Mouse (Mus musculus) ovary, postnatal 14 days (tissue): ENCODE results near the gene Gm26602.

Source experiments
- DNase-seq: peaks from one replicate; pipeline ENCODE4 v3.0.0; 2022; ENCODE audit warnings: low spot score

Gm26602 gene

GRCm38 (mm10) chr10:79886054-79886453, 24.6 kb upstream of the Gm26602 start, which contains the start of gene Elane:
Gene Elane (plus strand): TSS chr10:79886247.
- no peak for DNase-seq

DNA sequence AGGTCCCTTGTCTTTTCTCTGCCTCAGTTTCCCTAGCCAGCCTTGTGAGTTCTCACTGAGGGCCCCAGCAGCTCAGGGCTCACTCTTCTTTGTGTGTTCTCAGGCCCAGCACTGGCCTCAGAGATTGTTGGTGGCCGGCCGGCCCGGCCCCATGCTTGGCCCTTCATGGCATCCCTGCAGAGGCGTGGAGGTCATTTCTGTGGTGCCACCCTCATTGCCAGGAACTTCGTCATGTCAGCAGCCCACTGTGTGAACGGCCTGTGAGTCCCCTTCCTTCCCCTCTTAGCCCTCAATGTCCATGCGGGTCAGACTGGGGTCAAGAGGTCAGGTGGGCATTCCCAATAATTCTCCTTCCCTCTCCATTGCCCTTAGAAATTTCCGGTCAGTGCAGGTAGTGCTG, 24.0 kb upstream of the Gm26602 start:
- no peak for DNase-seq

DNA sequence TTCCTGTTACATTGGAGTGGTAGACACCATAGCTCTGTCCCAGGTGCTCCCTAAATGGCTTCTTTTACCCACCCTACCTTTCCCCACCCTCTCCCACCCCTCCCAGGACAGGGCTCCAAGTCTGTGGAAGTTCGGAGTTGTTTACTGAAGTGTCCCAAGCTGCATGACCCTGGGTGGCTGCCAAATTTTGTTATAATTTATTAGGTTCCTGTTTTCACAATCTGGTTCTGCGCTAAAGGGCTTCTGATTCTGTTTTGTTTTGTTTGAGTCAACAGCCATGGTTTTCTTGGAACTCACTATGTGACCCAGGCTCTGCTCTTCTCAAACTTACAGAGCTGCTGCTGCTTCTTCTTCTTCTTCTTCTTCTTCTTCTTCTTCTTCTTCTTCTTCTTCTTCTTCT, 21.3 kb upstream of the Gm26602 start:
- DNase-seq: no peak

GRCm38 (mm10) chr10:79890670-79891069, 20.0 kb upstream of the Gm26602 start, which contains the start of gene Cfd:
Gene Cfd (plus strand): TSS chr10:79890853.
- no peak for DNase-seq

DNA sequence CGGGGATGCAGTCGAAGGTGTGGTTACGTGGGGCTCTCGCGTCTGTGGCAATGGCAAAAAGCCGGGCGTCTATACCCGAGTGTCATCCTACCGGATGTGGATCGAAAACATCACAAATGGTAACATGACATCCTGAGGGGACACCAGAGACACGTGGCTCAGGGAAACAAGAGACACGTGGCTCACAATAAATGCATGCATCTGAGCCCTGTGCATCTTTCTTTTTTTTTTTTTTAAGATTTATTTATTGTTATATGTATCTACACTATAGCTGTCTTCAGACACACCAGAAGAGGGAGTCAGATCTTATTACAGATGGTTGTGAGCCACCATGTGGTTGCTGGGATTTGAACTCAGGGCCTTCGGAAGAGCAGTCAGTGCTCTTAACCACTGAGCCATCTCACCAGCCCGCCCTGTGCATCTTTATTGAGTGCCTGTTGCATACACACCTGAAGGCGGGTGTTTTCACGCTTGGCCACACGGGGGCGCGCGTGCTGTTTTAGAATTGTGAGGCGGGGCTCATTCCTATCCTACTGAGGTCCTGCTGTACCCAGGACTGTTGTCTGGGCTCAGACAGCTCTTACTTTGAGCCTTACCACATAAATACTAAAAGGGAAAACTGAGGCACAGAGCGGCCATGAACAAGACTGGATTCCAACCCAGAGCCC, 18.1 kb upstream of the Gm26602 start:
- DNase-seq: peak; percentile 75

DNA sequence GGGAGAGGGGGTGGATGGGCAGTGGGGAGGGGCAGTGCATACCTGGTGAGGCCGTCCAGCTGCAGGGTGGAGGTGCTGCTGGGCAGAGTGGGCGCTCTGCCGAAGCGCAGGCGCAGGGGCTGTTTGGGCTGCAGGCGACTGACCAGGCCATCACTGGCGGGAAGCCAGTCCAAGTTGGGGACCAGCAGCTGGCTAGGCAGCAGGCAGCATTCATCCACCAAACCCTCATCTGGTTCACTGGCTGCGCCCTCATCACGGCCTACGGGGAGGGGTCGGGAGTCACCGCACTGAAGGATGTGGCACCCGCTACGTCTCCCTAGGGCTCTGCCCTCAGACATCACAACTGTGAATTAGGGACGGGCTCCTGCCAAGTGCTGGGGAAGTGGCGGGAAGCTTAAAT, 14.3 kb upstream of the Gm26602 start:
- DNase-seq: no peak

- no peak for DNase-seq
These were observed 13.8 kb upstream of the Gm26602 start for GRCm38 (mm10) chr10:79896814-79897213.

GRCm38 (mm10) chr10:79897316-79898245, 13.1 kb upstream of the Gm26602 start:
- no peak for DNase-seq

GRCm38 (mm10) chr10:79900951-79901410, 9.7 kb upstream of the Gm26602 start:
- no peak for DNase-seq

DNA sequence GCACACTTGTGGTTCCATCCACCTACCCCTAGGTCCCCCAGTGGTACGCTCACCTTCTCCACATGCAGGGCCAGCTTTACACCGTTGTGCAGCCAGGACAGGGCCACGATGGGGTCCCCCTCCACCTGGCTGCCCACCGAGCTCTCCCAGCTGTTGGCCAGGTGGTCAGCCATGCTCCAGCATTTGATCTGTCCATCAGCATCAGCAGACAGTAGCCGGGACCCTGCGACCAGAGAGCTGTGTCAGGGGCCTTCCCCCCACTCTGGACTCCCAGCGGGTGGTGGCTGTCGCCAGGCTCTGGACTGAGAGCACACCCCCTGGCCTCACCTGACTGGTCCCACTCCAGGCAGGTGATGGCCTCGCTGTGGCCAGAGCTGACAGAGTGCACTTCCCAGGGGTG, 3.9 kb upstream of the Gm26602 start:
- no peak for DNase-seq

GRCm38 (mm10) chr10:79907415-79907814, 3.2 kb upstream of the Gm26602 start:
- no peak for DNase-seq

DNA sequence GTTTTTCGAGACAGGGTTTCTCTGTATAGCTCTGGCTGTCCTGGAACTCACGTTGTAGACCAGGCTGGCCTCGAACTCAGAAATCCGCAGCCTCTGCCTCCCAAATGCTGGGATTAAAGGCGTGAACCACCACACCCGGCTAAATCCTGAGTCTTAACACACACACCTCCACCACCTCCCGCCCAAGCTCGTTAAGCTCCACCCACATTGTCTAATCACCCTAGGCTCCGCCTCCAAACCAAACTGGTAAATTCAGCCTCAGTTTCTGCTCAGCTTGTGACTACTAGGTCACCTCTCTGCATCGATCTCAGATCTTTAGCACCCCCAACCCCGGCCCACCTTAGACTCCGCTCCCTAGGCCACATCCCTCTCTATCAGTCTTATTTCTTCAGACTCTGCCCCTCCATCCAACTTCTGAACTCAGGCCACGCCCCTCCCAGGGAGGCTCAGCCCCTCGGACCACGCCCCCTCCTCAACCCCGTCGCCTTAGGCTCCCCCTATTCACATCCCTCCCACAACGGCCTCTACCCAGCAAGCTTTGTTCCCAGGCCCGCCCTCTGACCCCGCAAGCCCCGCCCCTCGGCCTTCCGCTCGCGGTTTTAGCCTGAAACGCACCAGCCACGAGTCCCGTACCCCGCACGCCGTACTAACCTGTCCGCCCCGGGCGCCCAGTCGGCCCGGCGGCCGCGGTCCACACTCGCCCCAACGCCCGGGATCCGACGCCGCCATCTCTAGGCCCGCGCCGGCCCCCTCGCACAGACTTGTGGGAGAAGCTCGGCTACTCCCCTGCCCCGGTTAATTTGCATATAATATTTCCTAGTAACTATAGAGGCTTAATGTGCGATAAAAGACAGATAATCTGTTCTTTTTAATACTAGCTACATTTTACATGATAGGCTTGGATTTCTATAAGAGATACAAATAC, 2.2 kb upstream of the Gm26602 start, which contains the start of gene Med16:
Gene Med16, minus strand, starts transcription at position 757 of the 925 bp plus-strand sequence.
- DNase-seq: peak; percentile 90

- no peak for DNase-seq
These were observed 1.3 kb upstream of the Gm26602 start for GRCm38 (mm10) chr10:79909092-79909922.

DNA sequence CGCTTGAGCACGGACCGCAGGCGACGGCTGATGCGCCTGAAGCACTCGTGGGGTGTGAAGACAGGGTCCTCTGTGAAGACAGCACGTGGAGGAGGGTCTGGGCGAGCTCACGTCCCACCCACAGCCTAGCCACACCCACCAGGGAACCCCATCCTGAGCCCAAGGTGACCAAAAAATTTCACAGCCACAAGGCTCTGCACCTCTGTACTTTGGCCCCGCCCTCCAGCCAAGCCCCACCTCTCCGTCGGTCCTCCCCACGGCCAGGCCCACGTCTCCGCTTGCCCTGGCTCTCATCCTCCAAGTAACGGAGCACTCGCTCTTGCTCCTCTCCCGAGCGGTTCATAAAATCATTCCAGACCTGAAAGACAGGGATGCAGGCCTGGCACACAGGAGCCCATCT, 1.8 kb downstream of the Gm26602 start:
- DNase-seq: no peak

DNA sequence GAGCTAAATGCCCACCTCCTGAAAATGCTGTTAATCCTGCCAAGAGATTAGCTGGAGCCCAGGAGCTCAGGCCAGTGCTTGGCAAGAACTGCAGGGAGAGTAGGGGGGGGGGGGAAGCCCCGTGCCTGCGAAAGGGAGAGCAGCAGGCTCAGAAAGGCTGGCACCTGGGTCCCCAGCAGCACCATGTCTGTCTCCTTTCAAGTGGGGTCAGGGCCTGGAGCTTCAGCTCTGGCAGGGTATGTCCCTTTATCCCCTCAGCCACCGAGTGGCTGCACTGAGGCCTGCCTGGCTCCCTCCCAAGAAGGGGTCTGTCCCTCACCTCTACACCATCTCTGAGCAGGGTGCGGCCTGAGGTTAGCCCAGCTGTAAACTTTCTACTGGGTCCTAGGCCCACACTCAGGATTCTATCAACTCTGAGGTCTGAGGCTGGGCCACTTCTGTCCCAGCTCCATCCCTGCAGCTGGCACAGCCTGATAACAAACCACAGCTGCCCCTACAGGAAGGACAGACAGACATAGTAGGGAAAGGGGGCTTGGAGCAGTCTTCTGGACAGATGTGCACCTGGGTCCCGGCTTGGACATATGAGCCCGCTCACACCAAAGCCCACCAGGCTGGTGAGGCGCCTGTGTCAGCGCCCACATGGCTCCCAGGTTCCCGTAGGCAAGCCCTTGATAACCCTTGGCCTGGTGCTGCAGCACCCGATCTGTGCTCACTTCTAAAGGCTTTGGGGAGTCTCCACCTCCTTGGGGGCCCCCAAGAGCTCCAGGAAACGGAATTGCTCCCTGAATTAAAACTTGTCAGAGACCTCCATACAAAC, 3.7 kb downstream of the Gm26602 start:
- no peak for DNase-seq

DNA sequence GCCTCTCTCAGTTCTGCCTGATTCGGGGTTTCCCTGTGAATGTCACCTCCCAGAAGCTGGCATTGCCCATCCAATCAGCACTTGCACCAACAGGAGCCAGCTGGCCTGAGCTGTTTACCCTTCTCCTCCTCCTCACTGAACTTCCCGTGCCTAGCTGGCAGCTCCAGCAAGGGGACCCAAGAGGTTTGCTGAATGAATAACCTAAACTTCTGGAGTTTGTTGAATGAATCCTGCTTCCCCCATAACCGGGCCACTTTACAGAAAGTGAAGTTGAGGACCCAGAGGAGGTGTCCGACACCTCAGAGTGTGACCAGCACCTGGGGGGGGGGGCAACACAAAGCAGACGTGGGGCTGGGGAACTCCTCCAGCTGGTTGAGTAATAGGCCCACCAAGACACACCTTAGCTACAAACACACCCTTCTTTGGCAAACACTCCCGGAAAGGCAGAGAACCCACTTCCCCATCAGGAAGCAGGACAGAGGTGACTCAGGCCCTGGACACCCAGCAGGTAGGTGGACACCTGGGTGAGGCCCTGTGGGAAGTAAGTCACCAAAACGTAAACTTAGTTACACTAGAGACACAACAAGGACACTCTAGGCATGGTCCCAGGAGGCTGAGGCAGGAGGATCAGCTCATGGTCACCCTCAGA, 4.4 kb downstream of the Gm26602 start:
- no peak for DNase-seq

DNA sequence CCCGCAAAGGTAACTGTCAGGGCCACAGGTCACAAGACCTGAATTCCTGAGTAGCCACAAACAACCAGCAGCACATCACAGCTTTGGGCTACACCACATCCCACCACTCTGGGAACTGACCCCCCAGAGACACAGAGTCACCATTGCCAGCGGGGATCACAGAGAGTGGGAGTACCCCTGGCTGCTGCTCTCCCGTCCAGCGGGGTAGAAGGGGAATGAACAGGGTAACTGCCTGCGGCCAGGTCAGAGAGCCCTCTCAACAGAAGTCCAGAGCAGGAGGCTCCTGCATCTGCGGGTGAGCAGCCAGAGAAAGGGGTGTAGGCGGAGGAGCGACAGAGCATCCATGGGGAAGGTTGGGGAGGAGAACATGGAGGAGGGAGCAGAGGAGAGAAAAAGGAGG, 5.4 kb downstream of the Gm26602 start:
- DNase-seq: no peak

DNA sequence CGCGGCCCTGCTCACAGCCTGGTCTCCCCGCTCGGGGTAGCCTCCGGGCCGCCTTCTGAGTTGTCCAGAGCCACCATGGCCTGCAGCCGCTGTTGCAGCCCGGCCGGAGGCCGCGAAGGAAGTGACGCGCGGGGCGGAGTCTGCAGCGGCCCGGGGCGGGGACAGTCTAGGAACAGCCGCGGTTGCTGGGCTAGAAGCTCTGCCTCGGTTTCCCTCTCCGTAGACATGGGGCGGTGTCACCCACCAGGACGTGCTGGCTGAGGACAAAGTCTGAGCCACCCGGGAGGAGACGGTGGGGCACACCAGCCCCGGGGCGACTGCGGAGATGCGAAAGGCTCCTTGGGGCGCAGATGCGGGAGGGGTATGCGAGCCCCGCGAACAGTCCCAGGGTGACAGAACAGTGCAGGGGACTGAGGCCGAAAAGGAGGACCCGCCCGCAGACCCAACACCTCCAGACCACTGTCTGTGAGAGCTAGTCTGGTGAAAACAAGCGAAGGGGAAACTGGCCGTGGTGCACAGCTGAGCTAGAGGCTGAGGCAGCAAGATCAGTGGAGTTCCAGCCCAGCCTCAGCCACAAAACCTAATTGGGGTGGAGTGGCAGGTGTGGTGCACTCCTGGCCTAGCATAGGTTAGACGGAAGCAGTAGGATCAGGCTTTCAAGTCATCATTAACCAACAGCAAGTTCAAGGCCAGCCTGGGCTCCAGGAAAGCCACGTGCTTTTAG, 6.3 kb downstream of the Gm26602 start, which contains the start of gene Kiss1r:
Gene Kiss1r, plus strand, starts transcription at position 164 of the 724 bp plus-strand sequence.
- peak; percentile 84 for DNase-seq
